Mouse (Mus musculus): Measurements from ENCODE around the gene Lrrc26. TPM values are rescaled to one million over a fixed set of nuclear protein-coding genes. Genes with fewer than 3 reads are reported as not detected.

Gene Lrrc26
- polyA plus RNA-seq, 1 experiment, result 1.6 TPM

DNA sequence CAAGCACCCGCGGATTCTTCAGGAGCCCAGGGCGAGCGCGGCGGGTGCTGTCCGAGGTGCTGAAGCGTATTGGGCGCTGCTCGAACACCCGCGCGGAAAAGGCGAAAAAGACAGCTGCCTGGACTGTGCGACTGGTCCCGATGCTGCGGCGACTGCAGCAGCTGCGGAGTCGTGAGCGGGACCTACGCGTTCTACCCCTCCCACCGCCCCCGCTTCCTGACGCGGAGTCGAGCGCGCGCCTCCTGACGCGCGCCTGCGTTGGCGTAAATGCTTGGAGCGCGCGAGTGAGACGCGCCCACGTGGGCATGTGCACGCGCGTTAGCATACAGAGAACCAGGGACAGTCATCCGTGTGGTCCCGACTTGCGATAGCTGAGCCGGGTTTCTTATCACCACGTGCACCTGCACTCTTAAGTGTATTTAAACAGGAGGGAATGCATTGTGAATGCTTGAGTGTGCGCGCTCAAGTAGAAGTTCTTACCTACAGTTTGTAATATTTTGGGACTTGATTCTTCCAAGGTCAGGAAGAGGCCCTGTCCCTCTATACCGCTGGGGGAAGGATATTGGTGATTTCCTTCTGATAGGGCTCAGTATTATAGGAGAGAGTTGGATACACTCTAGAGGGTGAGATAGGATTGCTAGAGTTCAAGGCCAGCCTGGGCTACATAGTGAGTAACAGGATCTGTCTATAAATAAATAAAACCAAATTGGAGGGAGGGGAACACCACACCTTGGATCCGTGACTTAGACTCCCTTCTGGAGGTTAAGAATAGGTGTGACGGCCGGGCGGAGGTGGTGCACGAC is 29.5 kb downstream of the Lrrc26 start, which contains the start of gene Grin1:
Gene Grin1 (minus strand): TSS at position 217 of the 803 bp plus-strand sequence.
- peaks cover 45% of the 10 kb centered on the region for H3K27me3 ChIP-seq (ENCODE audit: control insufficient read depth, insufficient read depth, insufficient read length)
- H3ac ChIP-seq (ENCODE audit: control insufficient read depth, insufficient read length), result no peak within 1 kb of the TSS
- H3K4me3 ChIP-seq, result no peak within 1 kb of the TSS
- no peaks in the 10 kb centered on the region for H3K36me3 ChIP-seq (ENCODE audit: control insufficient read depth, insufficient read depth)
- H3K79me2 ChIP-seq (ENCODE audit: control insufficient read depth, insufficient read depth), result no peaks in the 10 kb centered on the region
- no peak within 1 kb of the TSS for H3K4me2 ChIP-seq (ENCODE audit: low read depth)
- TF ChIP-seq POLR2AphosphoS2 (IDR thresholded peaks at IDR 0.05; ENCODE audit: insufficient read length, low read depth) (no peak), CEBPB (IDR thresholded peaks at IDR 0.05; ENCODE audit: insufficient read depth, poor library complexity, severe bottlenecking) (no peak), REST (IDR thresholded peaks at IDR 0.05; ENCODE audit: insufficient read depth, insufficient read length) (peak; percentile 88), MYOD1 (IDR thresholded peaks at IDR 0.05; ENCODE audit: control insufficient read depth in 1 of 3, insufficient read length in 2 of 3, low read depth in 2 of 3) (peak in 2 of 3 experiments; percentile 53 to 65), MYOG (IDR thresholded peaks at IDR 0.05; ENCODE audit: control insufficient read depth in 1 of 3, insufficient read depth in 1 of 3, insufficient read length in 2 of 3, low read depth in 2 of 3) (peak in 2 of 3 experiments; percentile 75 to 77)

DNA sequence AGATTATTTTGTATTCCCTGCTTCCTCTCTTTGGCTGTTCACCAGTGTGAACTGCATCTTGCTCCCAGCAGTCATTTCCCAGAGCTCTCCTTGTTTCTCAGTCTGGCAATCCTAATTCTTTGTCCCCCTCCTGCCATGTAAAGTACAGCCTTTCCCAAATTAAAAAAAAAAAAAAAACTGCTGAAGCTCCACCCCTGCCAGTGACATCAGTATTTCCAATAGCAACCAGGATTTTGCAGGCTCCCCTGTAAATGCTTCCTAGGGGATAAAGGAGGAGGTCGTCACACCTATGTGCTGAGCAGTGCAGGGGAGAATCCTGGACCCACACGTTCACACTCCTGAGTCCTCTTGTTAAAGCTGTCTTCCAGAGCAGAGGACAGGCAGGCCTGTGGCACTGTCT is 30.4 kb downstream of the Lrrc26 start:
- Histone ChIP-seq H3K4me3 (no peak overlapping the region), H3ac (ENCODE audit: control insufficient read depth, insufficient read length) (no peak overlapping the region), H3K4me2 (ENCODE audit: low read depth) (no peak overlapping the region), H3K79me2 (ENCODE audit: control insufficient read depth, insufficient read depth) (no peaks in the 10 kb centered on the region), H3K27me3 (ENCODE audit: control insufficient read depth, insufficient read depth, insufficient read length) (peaks cover 54% of the 10 kb centered on the region), H3K36me3 (ENCODE audit: control insufficient read depth, insufficient read depth) (no peaks in the 10 kb centered on the region)
- TF ChIP-seq POLR2A (IDR thresholded peaks at IDR 0.05; ENCODE audit: insufficient read length, low read depth), result no peak
- TF ChIP-seq MYOG (IDR thresholded peaks at IDR 0.05; ENCODE audit: control insufficient read depth in 1 of 3, insufficient read depth in 1 of 3, insufficient read length in 2 of 3, low read depth in 2 of 3), result no peak
- TF ChIP-seq E2F4 (IDR thresholded peaks at IDR 0.05; ENCODE audit: insufficient read depth), result no peak
- no peak for TF ChIP-seq CEBPB (IDR thresholded peaks at IDR 0.05; ENCODE audit: insufficient read depth, poor library complexity, severe bottlenecking)
- no peak for TF ChIP-seq MAX (IDR thresholded peaks at IDR 0.05; ENCODE audit: low read depth)
- no peak for TF ChIP-seq POLR2AphosphoS2 (IDR thresholded peaks at IDR 0.05; ENCODE audit: insufficient read length, low read depth)
- no peak for TF ChIP-seq MYOD1 (IDR thresholded peaks at IDR 0.05; ENCODE audit: control insufficient read depth in 1 of 3, insufficient read length in 2 of 3, low read depth in 2 of 3)
- no peak for TF ChIP-seq TCF3 (IDR thresholded peaks at IDR 0.05; ENCODE audit: insufficient read length, low read depth)
- no peak for TF ChIP-seq USF1 (IDR thresholded peaks at IDR 0.05; ENCODE audit: low read depth)
- no peak for TF ChIP-seq REST (IDR thresholded peaks at IDR 0.05; ENCODE audit: insufficient read depth, insufficient read length)
- no peak for TF ChIP-seq TCF12 (IDR thresholded peaks at IDR 0.05; ENCODE audit: insufficient read depth, poor library complexity, severe bottlenecking)
- no peak for TF ChIP-seq SRF (IDR thresholded peaks at IDR 0.05; ENCODE audit: control insufficient read depth, insufficient read length, low read depth)

DNA sequence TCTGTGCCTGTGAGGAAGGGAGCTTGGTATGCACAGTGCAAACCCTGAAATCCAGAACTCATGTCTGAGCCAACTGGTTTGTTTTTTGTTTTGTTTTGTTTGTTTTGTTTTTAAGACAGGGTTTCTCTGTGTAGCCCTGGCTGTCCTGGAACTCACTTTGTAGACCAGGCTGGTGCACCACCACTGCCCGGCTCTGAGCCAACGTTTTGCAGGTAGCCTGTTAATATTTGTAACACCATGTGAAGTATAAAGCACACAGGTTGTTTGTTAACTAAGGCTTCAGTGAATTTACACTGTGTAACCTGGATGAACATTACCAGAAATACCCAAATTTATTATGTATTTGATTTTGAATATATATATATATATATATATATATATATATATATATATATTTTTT is 36.3 kb downstream of the Lrrc26 start:
- peaks cover 15% of the 10 kb centered on the region for H3K27me3 ChIP-seq (ENCODE audit: control insufficient read depth, insufficient read depth, insufficient read length)
- H3K4me3 ChIP-seq, result no peak overlapping the region
- H3K79me2 ChIP-seq (ENCODE audit: control insufficient read depth, insufficient read depth), result no peaks in the 10 kb centered on the region
- H3K36me3 ChIP-seq (ENCODE audit: control insufficient read depth, insufficient read depth), result no peaks in the 10 kb centered on the region
- no peak overlapping the region for H3K4me2 ChIP-seq (ENCODE audit: low read depth)
- no peak overlapping the region for H3ac ChIP-seq (ENCODE audit: control insufficient read depth, insufficient read length)
- TF ChIP-seq USF1 (IDR thresholded peaks at IDR 0.05; ENCODE audit: low read depth) (no peak), REST (IDR thresholded peaks at IDR 0.05; ENCODE audit: insufficient read depth, insufficient read length) (no peak), E2F4 (IDR thresholded peaks at IDR 0.05; ENCODE audit: insufficient read depth) (no peak)

DNA sequence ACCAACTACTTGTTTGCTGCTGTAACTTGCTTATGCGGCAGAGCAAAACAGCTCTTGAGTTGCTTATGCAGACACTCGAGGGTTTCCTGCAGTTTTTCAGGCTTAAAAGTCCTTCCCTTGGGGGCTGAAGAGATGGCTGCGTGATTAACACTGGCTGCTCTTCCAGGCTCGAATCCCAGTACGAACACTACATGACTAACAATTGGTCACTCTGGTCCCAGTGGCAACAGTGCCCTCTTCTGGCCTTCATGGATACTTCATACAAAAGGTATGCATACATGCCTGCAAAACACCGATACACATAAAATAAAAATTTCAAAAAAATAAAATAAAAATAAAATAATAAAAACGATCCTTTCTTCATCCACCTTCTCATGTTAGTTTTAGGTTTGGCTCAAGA is 38.7 kb downstream of the Lrrc26 start:
- no peak overlapping the region for H3K4me3 ChIP-seq
- H3K79me2 ChIP-seq (ENCODE audit: control insufficient read depth, insufficient read depth), result peaks cover 16% of the 10 kb centered on the region
- H3K27me3 ChIP-seq (ENCODE audit: control insufficient read depth, insufficient read depth, insufficient read length), result peaks cover 14% of the 10 kb centered on the region
- no peaks in the 10 kb centered on the region for H3K36me3 ChIP-seq (ENCODE audit: control insufficient read depth, insufficient read depth)
- H3K4me2 ChIP-seq (ENCODE audit: low read depth), result no peak overlapping the region
- no peak overlapping the region for H3ac ChIP-seq (ENCODE audit: control insufficient read depth, insufficient read length)
- TF ChIP-seq POLR2AphosphoS2 (IDR thresholded peaks at IDR 0.05; ENCODE audit: insufficient read length, low read depth) (no peak), SRF (IDR thresholded peaks at IDR 0.05; ENCODE audit: control insufficient read depth, insufficient read length, low read depth) (no peak), REST (IDR thresholded peaks at IDR 0.05; ENCODE audit: insufficient read depth, insufficient read length) (no peak), E2F4 (IDR thresholded peaks at IDR 0.05; ENCODE audit: insufficient read depth) (no peak), POLR2A (IDR thresholded peaks at IDR 0.05; ENCODE audit: insufficient read length, low read depth) (no peak), TCF12 (IDR thresholded peaks at IDR 0.05; ENCODE audit: insufficient read depth, poor library complexity, severe bottlenecking) (no peak), USF1 (IDR thresholded peaks at IDR 0.05; ENCODE audit: low read depth) (no peak), CEBPB (IDR thresholded peaks at IDR 0.05; ENCODE audit: insufficient read depth, poor library complexity, severe bottlenecking) (no peak), MYOG (IDR thresholded peaks at IDR 0.05; ENCODE audit: control insufficient read depth in 1 of 3, insufficient read depth in 1 of 3, insufficient read length in 2 of 3, low read depth in 2 of 3) (no peak), MAX (IDR thresholded peaks at IDR 0.05; ENCODE audit: low read depth) (no peak), MYOD1 (IDR thresholded peaks at IDR 0.05; ENCODE audit: control insufficient read depth in 1 of 3, insufficient read length in 2 of 3, low read depth in 2 of 3) (no peak), TCF3 (IDR thresholded peaks at IDR 0.05; ENCODE audit: insufficient read length, low read depth) (no peak)

DNA sequence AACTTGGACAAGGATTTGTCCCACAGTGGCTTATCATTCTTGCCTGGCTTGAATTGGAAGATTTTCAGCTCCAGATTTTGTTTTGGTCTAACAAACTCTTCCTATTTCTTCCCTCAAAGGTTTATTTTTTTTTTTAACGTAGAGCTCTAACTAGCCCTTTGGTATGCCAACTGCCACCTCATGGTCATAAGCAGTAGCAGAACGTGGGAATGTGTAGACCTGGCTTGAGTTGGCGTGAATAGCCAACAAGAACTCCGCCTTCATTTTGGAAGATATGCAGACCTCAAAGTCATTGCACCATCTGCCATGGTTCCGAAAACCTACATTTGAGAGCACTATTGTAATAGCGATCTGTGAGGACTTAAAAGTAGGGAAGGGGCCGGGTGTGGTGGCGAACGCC is 41.8 kb downstream of the Lrrc26 start:
- H3K36me3 ChIP-seq (ENCODE audit: control insufficient read depth, insufficient read depth), result peaks cover 6% of the 10 kb centered on the region
- H3K79me2 ChIP-seq (ENCODE audit: control insufficient read depth, insufficient read depth), result peaks cover 20% of the 10 kb centered on the region
- H3K4me3 ChIP-seq, result peak overlapping the region; percentile 87
- H3K4me2 ChIP-seq (ENCODE audit: low read depth), result peak overlapping the region; percentile 78
- H3K27me3 ChIP-seq (ENCODE audit: control insufficient read depth, insufficient read depth, insufficient read length), result no peaks in the 10 kb centered on the region
- H3ac ChIP-seq (ENCODE audit: control insufficient read depth, insufficient read length), result peak overlapping the region; percentile 65
- TF ChIP-seq REST (IDR thresholded peaks at IDR 0.05; ENCODE audit: insufficient read depth, insufficient read length) (no peak), MAX (IDR thresholded peaks at IDR 0.05; ENCODE audit: low read depth) (no peak), POLR2AphosphoS2 (IDR thresholded peaks at IDR 0.05; ENCODE audit: insufficient read length, low read depth) (no peak), TCF3 (IDR thresholded peaks at IDR 0.05; ENCODE audit: insufficient read length, low read depth) (no peak), E2F4 (IDR thresholded peaks at IDR 0.05; ENCODE audit: insufficient read depth) (no peak), POLR2A (IDR thresholded peaks at IDR 0.05; ENCODE audit: insufficient read length, low read depth) (no peak), USF1 (IDR thresholded peaks at IDR 0.05; ENCODE audit: low read depth) (no peak), TCF12 (IDR thresholded peaks at IDR 0.05; ENCODE audit: insufficient read depth, poor library complexity, severe bottlenecking) (no peak), SRF (IDR thresholded peaks at IDR 0.05; ENCODE audit: control insufficient read depth, insufficient read length, low read depth) (no peak), CEBPB (IDR thresholded peaks at IDR 0.05; ENCODE audit: insufficient read depth, poor library complexity, severe bottlenecking) (no peak), MYOD1 (IDR thresholded peaks at IDR 0.05; ENCODE audit: control insufficient read depth in 1 of 3, insufficient read length in 2 of 3, low read depth in 2 of 3) (no peak), MYOG (IDR thresholded peaks at IDR 0.05; ENCODE audit: control insufficient read depth in 1 of 3, insufficient read depth in 1 of 3, insufficient read length in 2 of 3, low read depth in 2 of 3) (no peak)
